Mouse (Mus musculus): ENCODE data around the gene Dnase2b. TPM values are rescaled to one million over a fixed set of nuclear protein-coding genes. Genes with fewer than 3 reads are reported as not detected.
A peak's percentile ranks its signal among the peaks of the same experiment; 100 is the strongest.

Dnase2b gene
- polyA plus RNA-seq, 1 experiment from 2014 or later, result not detected

GRCm38 (mm10) chr3:146632506-146632905, 17.1 kb upstream of the Dnase2b start:
- Histone ChIP-seq H3K9ac (no peak overlapping the region), H3K9me3 (no peaks in the 10 kb centered on the region), H3K27ac (no peak overlapping the region), H3K36me3 (replicated peaks) (no peaks in the 10 kb centered on the region), H3K27me3 (replicated peaks) (no peaks in the 10 kb centered on the region), H3K4me2 (no peak overlapping the region), H3K4me3 (no peak overlapping the region), H3K4me1 (no peaks in the 10 kb centered on the region)
- ATAC-seq (replicated peaks), result no peak
- 91% methylated on average over 5 of the region's 5 CpGs for WGBS

- Histone ChIP-seq H3K9ac (no peak overlapping the region), H3K27ac (no peak overlapping the region), H3K36me3 (replicated peaks) (no peaks in the 10 kb centered on the region), H3K4me3 (no peak overlapping the region), H3K4me1 (no peaks in the 10 kb centered on the region), H3K4me2 (no peak overlapping the region), H3K27me3 (replicated peaks) (no peaks in the 10 kb centered on the region), H3K9me3 (no peaks in the 10 kb centered on the region)
- 66% methylated on average over 8 of the region's 8 CpGs for WGBS
- ATAC-seq (replicated peaks), result no peak
Observed at GRCm38 (mm10) chr3:146628227-146628982, 13.0 kb upstream of the Dnase2b start.

DNA sequence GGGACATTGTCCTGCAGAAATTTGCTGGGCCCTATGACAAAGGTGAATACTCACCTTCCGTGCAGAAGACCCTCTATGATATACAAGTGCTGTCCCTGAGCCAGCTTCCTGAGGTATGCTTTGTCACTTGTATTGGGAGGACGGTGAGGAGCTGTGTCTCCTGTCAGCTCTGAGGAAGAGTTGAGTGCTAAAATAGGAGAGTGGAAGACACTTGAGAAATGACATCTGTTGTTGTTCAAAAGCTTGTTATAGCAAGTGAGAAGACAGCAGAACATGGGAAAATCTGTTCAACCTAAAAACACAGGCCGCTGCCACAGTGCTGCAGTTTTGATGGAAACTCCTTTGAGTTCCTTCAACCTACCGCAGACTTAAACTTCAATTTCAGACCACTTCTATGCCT, 10.4 kb upstream of the Dnase2b start:
- no peak overlapping the region for H3K4me2 ChIP-seq
- H3K27me3 ChIP-seq (replicated peaks), result no peaks in the 10 kb centered on the region
- no peak overlapping the region for H3K9ac ChIP-seq
- no peaks in the 10 kb centered on the region for H3K36me3 ChIP-seq (replicated peaks)
- H3K4me1 ChIP-seq, result no peaks in the 10 kb centered on the region
- no peak for ATAC-seq (replicated peaks)
- no peaks in the 10 kb centered on the region for H3K9me3 ChIP-seq
- no peak overlapping the region for H3K4me3 ChIP-seq
- no peak overlapping the region for H3K27ac ChIP-seq
- 92% methylated on average over 4 of the region's 4 CpGs for WGBS

- 79% methylated on average over 11 of the region's 11 CpGs for WGBS
- no peak overlapping the region for H3K9ac ChIP-seq
Observed at GRCm38 (mm10) chr3:146621966-146622365, 6.6 kb upstream of the Dnase2b start.

GRCm38 (mm10) chr3:146620555-146621249, 5.3 kb upstream of the Dnase2b start:
- WGBS, result 84% methylated on average over 14 of the region's 14 CpGs
- H3K4me2 ChIP-seq, result no peak overlapping the region
- H3K27me3 ChIP-seq (replicated peaks), result no peaks in the 10 kb centered on the region
- H3K27ac ChIP-seq, result 0 out of 2 replicates have a peak overlapping the region, but pooled peaks have one; percentile 15
- no peak overlapping the region for H3K9ac ChIP-seq
- no peaks in the 10 kb centered on the region for H3K36me3 ChIP-seq (replicated peaks)
- H3K9me3 ChIP-seq, result no peaks in the 10 kb centered on the region
- H3K4me1 ChIP-seq, result no peaks in the 10 kb centered on the region
- no peak overlapping the region for H3K4me3 ChIP-seq
- ATAC-seq (replicated peaks), result no peak

More at GRCm38 (mm10) chr3:146621966-146622365, 6.6 kb upstream of the Dnase2b start:
- no peak overlapping the region for H3K4me3 ChIP-seq
- no peak for ATAC-seq (replicated peaks)
- H3K27ac ChIP-seq, result no peak overlapping the region
- no peaks in the 10 kb centered on the region for H3K27me3 ChIP-seq (replicated peaks)
- H3K4me2 ChIP-seq, result no peak overlapping the region
- H3K9me3 ChIP-seq, result no peaks in the 10 kb centered on the region
- H3K36me3 ChIP-seq (replicated peaks), result no peaks in the 10 kb centered on the region
- H3K4me1 ChIP-seq, result no peaks in the 10 kb centered on the region

GRCm38 (mm10) chr3:146620101-146620500, 4.7 kb upstream of the Dnase2b start:
- no peaks in the 10 kb centered on the region for H3K27me3 ChIP-seq (replicated peaks)
- no peaks in the 10 kb centered on the region for H3K9me3 ChIP-seq
- no peaks in the 10 kb centered on the region for H3K36me3 ChIP-seq (replicated peaks)
- no peak overlapping the region for H3K9ac ChIP-seq
- no peaks in the 10 kb centered on the region for H3K4me1 ChIP-seq
- ATAC-seq (replicated peaks), result no peak
- H3K27ac ChIP-seq, result no peak overlapping the region
- no peak overlapping the region for H3K4me2 ChIP-seq
- 89% methylated on average over 10 of the region's 10 CpGs for WGBS
- H3K4me3 ChIP-seq, result no peak overlapping the region

DNA sequence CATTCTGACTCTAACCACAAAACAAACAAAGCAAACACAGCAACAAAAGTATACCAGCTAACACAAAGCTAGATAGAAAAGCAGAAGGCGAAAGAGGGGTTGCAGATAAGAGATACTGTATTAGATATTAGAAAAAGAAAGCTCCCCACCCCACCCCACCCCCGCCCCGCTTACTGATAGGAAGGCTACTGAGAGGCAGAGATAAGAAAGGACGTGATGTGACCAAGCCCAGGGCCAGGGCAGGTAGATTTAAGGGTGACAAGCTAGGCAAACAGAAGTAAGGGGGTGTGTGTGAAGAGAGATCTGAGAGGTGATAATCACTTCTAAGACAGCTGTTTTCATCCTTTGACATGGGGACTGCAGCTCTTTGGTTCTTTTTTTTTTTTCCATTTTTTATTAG, 3.0 kb upstream of the Dnase2b start:
- Histone ChIP-seq H3K36me3 (replicated peaks) (no peaks in the 10 kb centered on the region), H3K27ac (no peak overlapping the region), H3K27me3 (replicated peaks) (no peaks in the 10 kb centered on the region), H3K4me1 (no peaks in the 10 kb centered on the region), H3K9ac (no peak overlapping the region), H3K4me3 (no peak overlapping the region), H3K9me3 (no peaks in the 10 kb centered on the region), H3K4me2 (no peak overlapping the region)
- no peak for ATAC-seq (replicated peaks)
- 90% methylated on average over 4 of the region's 4 CpGs for WGBS

GRCm38 (mm10) chr3:146617946-146618345, 2.5 kb upstream of the Dnase2b start:
- Histone ChIP-seq H3K4me1 (no peaks in the 10 kb centered on the region), H3K4me3 (no peak overlapping the region), H3K9ac (no peak overlapping the region), H3K9me3 (no peaks in the 10 kb centered on the region), H3K27ac (no peak overlapping the region), H3K4me2 (no peak overlapping the region), H3K27me3 (replicated peaks) (no peaks in the 10 kb centered on the region), H3K36me3 (replicated peaks) (no peaks in the 10 kb centered on the region)
- ATAC-seq (replicated peaks), result no peak

GRCm38 (mm10) chr3:146616533-146617283, 1.3 kb upstream of the Dnase2b start:
- H3K27ac ChIP-seq, result no peak overlapping the region
- 73% methylated on average over 5 of the region's 5 CpGs for WGBS
- no peaks in the 10 kb centered on the region for H3K9me3 ChIP-seq
- H3K27me3 ChIP-seq (replicated peaks), result no peaks in the 10 kb centered on the region
- H3K4me2 ChIP-seq, result no peak overlapping the region
- H3K9ac ChIP-seq, result no peak overlapping the region
- H3K4me1 ChIP-seq, result no peaks in the 10 kb centered on the region
- no peaks in the 10 kb centered on the region for H3K36me3 ChIP-seq (replicated peaks)
- no peak for ATAC-seq (replicated peaks)
- H3K4me3 ChIP-seq, result no peak overlapping the region

DNA sequence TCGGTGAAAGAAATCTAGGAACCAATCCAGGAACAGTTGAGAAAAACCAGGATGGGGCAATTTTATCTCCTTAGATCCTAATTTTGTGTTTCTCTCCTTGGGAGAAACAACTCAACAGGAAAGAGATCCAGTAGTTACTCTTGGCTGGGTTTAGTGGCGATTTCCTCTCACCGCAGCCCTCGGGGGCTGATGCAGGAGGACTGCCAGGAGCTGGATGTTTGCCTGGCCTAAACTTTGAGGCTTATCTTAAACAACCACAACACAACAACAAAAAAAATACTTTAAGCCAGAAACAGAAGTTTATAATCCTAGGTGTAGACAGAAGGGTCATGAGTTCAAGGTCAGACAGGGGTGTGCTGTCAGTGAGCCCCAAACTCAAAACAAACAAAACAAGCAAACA, 3.6 kb downstream of the Dnase2b start:
- Histone ChIP-seq H3K27ac (no peak overlapping the region), H3K9me3 (no peaks in the 10 kb centered on the region), H3K4me1 (peaks cover 9% of the 10 kb centered on the region; the same call in 1 of the 2 replicates), H3K4me2 (no peak overlapping the region), H3K4me3 (no peak overlapping the region), H3K27me3 (replicated peaks) (no peaks in the 10 kb centered on the region), H3K9ac (no peak overlapping the region), H3K36me3 (replicated peaks) (no peaks in the 10 kb centered on the region)
- ATAC-seq (replicated peaks), result no peak
- WGBS, result 87% methylated on average over 4 of the region's 4 CpGs

GRCm38 (mm10) chr3:146611261-146611660, 4.1 kb downstream of the Dnase2b start:
- no peaks in the 10 kb centered on the region for H3K27me3 ChIP-seq (replicated peaks)
- H3K9ac ChIP-seq, result no peak overlapping the region
- no peaks in the 10 kb centered on the region for H3K36me3 ChIP-seq (replicated peaks)
- WGBS, result 73% methylated on average over 4 of the region's 4 CpGs
- no peak for ATAC-seq (replicated peaks)
- no peaks in the 10 kb centered on the region for H3K9me3 ChIP-seq
- H3K4me2 ChIP-seq, result no peak overlapping the region
- no peak overlapping the region for H3K27ac ChIP-seq
- peaks cover 9% of the 10 kb centered on the region; the same call in 1 of the 2 replicates for H3K4me1 ChIP-seq
- no peak overlapping the region for H3K4me3 ChIP-seq

GRCm38 (mm10) chr3:146610322-146610721, 5.1 kb downstream of the Dnase2b start:
- H3K27me3 ChIP-seq (replicated peaks), result no peaks in the 10 kb centered on the region
- H3K36me3 ChIP-seq (replicated peaks), result no peaks in the 10 kb centered on the region
- ATAC-seq (replicated peaks), result no peak
- no peak overlapping the region for H3K9ac ChIP-seq
- H3K27ac ChIP-seq, result no peak overlapping the region
- WGBS, result 78% methylated on average over 10 of the region's 10 CpGs
- H3K4me2 ChIP-seq, result no peak overlapping the region
- no peaks in the 10 kb centered on the region for H3K9me3 ChIP-seq
- H3K4me1 ChIP-seq, result peaks cover 9% of the 10 kb centered on the region; the same call in 1 of the 2 replicates
- H3K4me3 ChIP-seq, result no peak overlapping the region

Measured in midbrain, embryonic 15.5 days (tissue).